Mouse (Mus musculus) lung, adult 2 months (tissue): ENCODE results near the gene Thrb. TPM values are rescaled to one million over a fixed set of nuclear protein-coding genes. Genes with fewer than 3 reads are reported as not detected.

Experiments
- DNase-seq: peaks from one replicate; pipeline ENCODE4 v3.0.0; 2022
- H3K4me1 ChIP-seq: fragments of 200-500 bp; 2 replicates; pipeline ENCODE4 v1.6.1; 2011; ENCODE audit warnings: low read length; ENCODE audit not compliant: control insufficient read depth, insufficient read depth
- H3K4me3 ChIP-seq: fragments of 200-500 bp; replicated peaks from 2 replicates; pipeline ENCODE3; 2011; ENCODE audit warnings: low read depth, mild to moderate bottlenecking, control low read depth, low read length; ENCODE audit errors: extremely low read depth
- CTCF ChIP-seq: fragments of 200-500 bp; IDR thresholded peaks from 2 replicates; pipeline ENCODE4 v1.5.1; 2011; ENCODE audit warnings: mild to moderate bottlenecking, low read length, control low read depth; ENCODE audit not compliant: insufficient read depth
- POLR2A ChIP-seq: fragments of 200-500 bp; IDR thresholded peaks from 2 replicates; pipeline ENCODE4 v1.6.1; 2011; ENCODE audit warnings: low read depth, mild to moderate bottlenecking, control low read depth, low read length, borderline replicate concordance; ENCODE audit errors: extremely low read depth
- WGBS: fragments of 180-500 bp; shearing (Covaris S2); methylation state at CpG from one replicate; pipeline ENCODE4 v1.1.7; 2018; 5-methylcytosine and 5-hydroxymethylcytosine counted together
- polyA plus RNA-seq: library from polyadenylated mRNA; depleted of rRNA; stranded (reverse); fragments of >200 nt; gene quantifications from 2 replicates; pipeline ENCODE4 v1.2.3, GENCODE M21; 2012

Thrb gene
- polyA plus RNA-seq, 1 experiment = 5.6 TPM

DNA sequence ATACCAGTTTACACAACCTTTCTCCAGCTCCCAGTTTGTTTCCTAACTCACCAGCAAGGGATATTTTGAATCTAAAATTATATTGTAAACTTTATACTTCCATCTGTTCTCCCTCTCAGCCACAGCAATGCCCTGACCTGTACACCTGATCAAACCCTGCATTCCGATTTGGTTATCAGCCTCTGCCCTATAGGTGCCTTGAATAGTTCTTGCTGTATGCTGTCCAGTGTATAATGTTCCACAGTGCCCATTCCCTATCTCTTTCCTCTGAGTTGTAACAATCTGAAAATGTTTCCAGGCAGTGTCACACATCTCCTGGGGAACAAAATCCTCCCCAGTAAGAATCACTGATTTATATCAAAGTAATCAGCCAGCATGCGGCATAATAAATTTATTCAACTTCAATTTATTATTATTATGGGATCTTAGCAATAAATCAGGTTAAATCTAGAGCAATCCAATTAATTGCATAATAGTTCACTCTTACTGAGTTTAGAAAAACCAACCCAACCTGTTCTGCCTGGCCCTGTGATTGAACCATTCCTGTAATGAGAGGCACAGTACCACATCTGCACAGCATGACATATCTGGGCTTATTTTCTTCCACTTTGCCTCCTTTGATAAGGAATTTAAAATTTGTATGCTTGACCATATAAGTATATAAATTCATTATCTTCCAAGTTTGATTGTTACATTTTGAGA lies 73.2 kb downstream of the Thrb start:
- no peak for TF ChIP-seq POLR2A
- TF ChIP-seq CTCF = no peak
- Histone ChIP-seq H3K4me3 (no peak overlapping the region), H3K4me1 (peaks cover 3% of the 10 kb centered on the region; the same call in 1 of the 2 replicates)
- 82% methylated on average over 2 of the region's 2 CpGs for WGBS
- DNase-seq = no peak

GRCm38 (mm10) chr14:17733779-17734137 lies 73.7 kb downstream of the Thrb start:
- no peak for DNase-seq
- WGBS = 85% methylated on average over 2 of the region's 2 CpGs
- Histone ChIP-seq H3K4me3 (no peak overlapping the region), H3K4me1 (peaks cover 3% of the 10 kb centered on the region; the same call in 1 of the 2 replicates)
- TF ChIP-seq POLR2A = no peak
- no peak for TF ChIP-seq CTCF

GRCm38 (mm10) chr14:17735440-17735839 lies 75.4 kb downstream of the Thrb start:
- no peak for TF ChIP-seq POLR2A
- no peak for TF ChIP-seq CTCF
- no peak for DNase-seq
- H3K4me1 ChIP-seq = peaks cover 3% of the 10 kb centered on the region; the same call in 1 of the 2 replicates
- whole genome bisulfite sequencing = 77% methylated on average over 6 of the region's 6 CpGs
- no peak overlapping the region for H3K4me3 ChIP-seq

- H3K4me3 ChIP-seq = no peak overlapping the region
- no peaks in the 10 kb centered on the region; the same call in none of the 2 replicates for H3K4me1 ChIP-seq
- TF ChIP-seq CTCF (no peak), POLR2A (no peak)
- no peak for DNase-seq
- WGBS = 38% methylated on average over 3 of the region's 3 CpGs
Measured at GRCm38 (mm10) chr14:17740903-17741302, 80.8 kb downstream of the Thrb start.

DNA sequence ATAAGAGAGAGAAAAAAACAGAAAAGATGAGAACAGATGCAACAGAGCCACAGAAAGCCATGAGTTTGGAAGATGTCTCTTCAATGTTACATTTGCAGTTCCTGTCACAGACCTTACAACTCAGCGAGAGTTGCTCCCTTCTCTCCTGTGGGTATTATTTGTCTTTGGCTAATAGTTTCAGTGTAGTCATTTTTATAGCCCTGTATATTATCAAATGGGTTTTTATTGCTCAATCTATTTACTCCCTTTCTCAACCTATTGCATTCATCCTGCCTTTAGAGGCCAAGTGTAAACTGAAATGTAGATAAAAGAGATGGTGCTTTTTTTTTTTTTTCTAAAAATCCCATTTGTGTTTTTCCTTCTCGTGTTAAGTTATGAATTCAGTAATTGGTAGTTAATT lies 82.2 kb downstream of the Thrb start:
- DNase-seq = no peak
- Histone ChIP-seq H3K4me3 (no peak overlapping the region), H3K4me1 (no peaks in the 10 kb centered on the region; the same call in none of the 2 replicates)
- WGBS = 60% methylated on average over 2 of the region's 2 CpGs
- TF ChIP-seq POLR2A = no peak
- no peak for TF ChIP-seq CTCF

GRCm38 (mm10) chr14:17742902-17743712 lies 83.0 kb downstream of the Thrb start:
- DNase-seq = no peak
- Histone ChIP-seq H3K4me1 (peaks cover 1% of the 10 kb centered on the region), H3K4me3 (no peak overlapping the region)
- TF ChIP-seq CTCF (no peak), POLR2A (no peak)
- WGBS = 35% methylated on average over 9 of the region's 9 CpGs

DNA sequence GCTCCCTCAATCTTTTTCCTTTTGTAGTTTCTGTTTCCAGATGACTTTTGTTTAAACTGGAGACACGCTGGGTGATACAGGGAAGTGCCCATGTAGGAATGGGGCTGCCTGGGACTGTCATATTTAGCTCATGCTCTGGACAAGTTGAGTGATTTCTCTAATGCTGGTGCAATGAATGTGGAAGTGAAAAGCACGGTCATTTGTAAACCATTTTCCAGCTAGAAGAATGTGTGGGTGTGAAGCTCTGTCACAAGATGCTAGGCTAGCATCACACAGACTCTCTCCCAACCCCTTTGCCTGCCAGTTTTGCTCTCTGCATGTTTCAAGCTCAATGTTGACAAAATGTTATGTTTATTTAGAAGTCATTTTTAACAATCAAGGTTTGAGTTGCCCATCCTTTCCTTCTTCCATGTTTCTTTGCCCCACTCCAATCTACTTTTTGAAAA lies 83.7 kb downstream of the Thrb start:
- Histone ChIP-seq H3K4me1 (peaks cover 3% of the 10 kb centered on the region), H3K4me3 (no peak overlapping the region)
- no peak for DNase-seq
- WGBS = 33% methylated on average over 2 of the region's 2 CpGs
- TF ChIP-seq CTCF (no peak), POLR2A (no peak)

GRCm38 (mm10) chr14:17747922-17748321 lies 87.9 kb downstream of the Thrb start:
- no peak overlapping the region for H3K4me3 ChIP-seq
- TF ChIP-seq CTCF = no peak
- no peak for TF ChIP-seq POLR2A
- peaks cover 3% of the 10 kb centered on the region for H3K4me1 ChIP-seq
- WGBS = 56% methylated on average over 3 of the region's 3 CpGs
- no peak for DNase-seq

GRCm38 (mm10) chr14:17748945-17749344 lies 88.9 kb downstream of the Thrb start:
- TF ChIP-seq POLR2A (no peak), CTCF (no peak)
- no peak for DNase-seq
- H3K4me3 ChIP-seq = no peak overlapping the region
- H3K4me1 ChIP-seq = peaks cover 3% of the 10 kb centered on the region

- H3K4me3 ChIP-seq = no peak overlapping the region
- peaks cover 8% of the 10 kb centered on the region for H3K4me1 ChIP-seq
- TF ChIP-seq POLR2A = no peak
- DNase-seq = no peak
- WGBS = 83% methylated on average over 1 of the region's 1 CpGs
Measured at GRCm38 (mm10) chr14:17751911-17752310, 91.8 kb downstream of the Thrb start.
